Mouse (Mus musculus): Measurements from ENCODE around the gene Bpifa3. TPM values are rescaled to one million over a fixed set of nuclear protein-coding genes. Genes with fewer than 3 reads are reported as not detected.

Gene Bpifa3
- polyA plus RNA-seq, 1 experiment from 2014 or later: not detected

- no peak for DNase-seq (ENCODE audit: low spot score)
- H3K36me3 ChIP-seq: no peaks in the 10 kb centered on the region
- no peaks in the 10 kb centered on the region for H3K4me1 ChIP-seq
- H3K9me3 ChIP-seq: no peaks in the 10 kb centered on the region
- no peak overlapping the region for H3K27ac ChIP-seq
- no peak overlapping the region for H3K4me3 ChIP-seq
- WGBS: 89% methylated on average over 6 of the region's 6 CpGs
- no peaks in the 10 kb centered on the region for H3K27me3 ChIP-seq (ENCODE audit: insufficient read depth, poor library complexity, severe bottlenecking)
Observed at GRCm38 (mm10) chr2:154185319-154185718, 55.2 kb downstream of the Bpifa3 start.

- Histone ChIP-seq H3K36me3 (no peaks in the 10 kb centered on the region), H3K27ac (no peak overlapping the region), H3K4me3 (no peak overlapping the region), H3K9me3 (no peaks in the 10 kb centered on the region), H3K4me1 (no peaks in the 10 kb centered on the region), H3K27me3 (ENCODE audit: insufficient read depth, poor library complexity, severe bottlenecking) (no peaks in the 10 kb centered on the region)
- WGBS: 80% methylated on average over 3 of the region's 3 CpGs
- DNase-seq (ENCODE audit: low spot score): no peak
Observed at GRCm38 (mm10) chr2:154185748-154186147, 55.6 kb downstream of the Bpifa3 start.

GRCm38 (mm10) chr2:154187468-154187867 is 57.3 kb downstream of the Bpifa3 start:
- Histone ChIP-seq H3K9me3 (no peaks in the 10 kb centered on the region), H3K27ac (no peak overlapping the region), H3K4me1 (peaks cover 14% of the 10 kb centered on the region), H3K4me3 (no peak overlapping the region), H3K36me3 (no peaks in the 10 kb centered on the region), H3K27me3 (ENCODE audit: insufficient read depth, poor library complexity, severe bottlenecking) (no peaks in the 10 kb centered on the region)
- WGBS: 43% methylated on average over 5 of the region's 5 CpGs
- no peak for DNase-seq (ENCODE audit: low spot score)

Other genes with a start within 250 kb of the Bpifa3 start
- gene Bpifb6, start 229.9 kb upstream of the Bpifa3 start, polyA plus RNA-seq (2016; fragmentation: Nextera tagmentation; extraction: Ambion mirVana): not detected in 2 replicates
- gene Bpifb3, start 212.1 kb upstream of the Bpifa3 start, polyA plus RNA-seq (2016; fragmentation: Nextera tagmentation; extraction: Ambion mirVana): not detected in 2 replicates
- not detected in 2 replicates for gene Bpifb4, start 192.1 kb upstream of the Bpifa3 start, polyA plus RNA-seq (2016; fragmentation: Nextera tagmentation; extraction: Ambion mirVana)
- gene Bpifa6, start 155.4 kb upstream of the Bpifa3 start, polyA plus RNA-seq (2016; fragmentation: Nextera tagmentation; extraction: Ambion mirVana): not detected in 2 replicates
- gene Bpifa2, start 122.1 kb upstream of the Bpifa3 start, polyA plus RNA-seq (2016; fragmentation: Nextera tagmentation; extraction: Ambion mirVana): not detected in 2 replicates
- gene Bpifa1, start 12.5 kb downstream of the Bpifa3 start, polyA plus RNA-seq (2016; fragmentation: Nextera tagmentation; extraction: Ambion mirVana): not detected in 2 replicates
- gene Bpifa5, start 32.3 kb downstream of the Bpifa3 start, polyA plus RNA-seq (2016; fragmentation: Nextera tagmentation; extraction: Ambion mirVana): not detected in 2 replicates
- gene Bpifb1, start 60.5 kb downstream of the Bpifa3 start, polyA plus RNA-seq (2016; fragmentation: Nextera tagmentation; extraction: Ambion mirVana): 0.39 TPM in 1 of 2 replicates, not detected in the other
- 0.48 and 0.51 TPM in 2 replicates for gene Bpifb5, start 93.4 kb downstream of the Bpifa3 start, polyA plus RNA-seq (2016; fragmentation: Nextera tagmentation; extraction: Ambion mirVana)
- gene Bpifb9a, start 127.5 kb downstream of the Bpifa3 start, polyA plus RNA-seq (2016; fragmentation: Nextera tagmentation; extraction: Ambion mirVana): 0.07 TPM in 1 of 2 replicates, not detected in the other
- gene Bpifb9b, start 176.9 kb downstream of the Bpifa3 start, polyA plus RNA-seq (2016; fragmentation: Nextera tagmentation; extraction: Ambion mirVana): not detected in 2 replicates
- 15.7 and 18.7 TPM in 2 replicates for gene Cdk5rap1, start 242.7 kb downstream of the Bpifa3 start, polyA plus RNA-seq (2016; fragmentation: Nextera tagmentation; extraction: Ambion mirVana)